Mouse (Mus musculus): ENCODE data around the gene Hs3st2. TPM values are rescaled to one million over a fixed set of nuclear protein-coding genes. Genes with fewer than 3 reads are reported as not detected.
"Not testable (repeated sequence)": the region's sequence is repeated elsewhere in the genome, so short reads cannot be mapped to it uniquely, and the experiment has no call there.

Gene Hs3st2
- 0.22 TPM in 2 replicates for polyA plus RNA-seq (2016; fragmentation: Nextera tagmentation; extraction: Ambion mirVana)

- H3K27ac ChIP-seq (ENCODE audit: poor library complexity, severe bottlenecking), result no peak within 1 kb of the TSS
- H3K27me3 ChIP-seq (replicated peaks), result peaks cover 73% of the 10 kb centered on the region
- H3K9me3 ChIP-seq (replicated peaks), result 0 out of 2 replicates have a peak, but pooled peaks cover 3% of the 10 kb centered on the region
- peak; percentile 22; the same call in 1 of the 2 replicates for ATAC-seq (ENCODE audit: insufficient number of reproducible peaks, low FRiP score)
- 4% methylated on average over 22 of the region's 22 CpGs for WGBS
- H3K4me3 ChIP-seq, result peak within 1 kb of the TSS; percentile 33
- H3K4me2 ChIP-seq, result peak within 1 kb of the TSS; percentile 53
- peaks cover 9% of the 10 kb centered on the region; the same call in 1 of the 2 replicates for H3K4me1 ChIP-seq (replicated peaks)
- no peak within 1 kb of the TSS for H3K9ac ChIP-seq
- no peaks in the 10 kb centered on the region for H3K36me3 ChIP-seq
Observed at GRCm38 (mm10) chr7:121391225-121391983, at the start of gene Hs3st2. Gene Hs3st2 (plus strand): TSS chr7:121391859.

GRCm38 (mm10) chr7:121348284-121348963 is 43.2 kb upstream of the Hs3st2 start:
- Histone ChIP-seq H3K27me3 (replicated peaks) (no peaks in the 10 kb centered on the region), H3K27ac (ENCODE audit: poor library complexity, severe bottlenecking) (no peak overlapping the region), H3K4me2 (no peak overlapping the region), H3K4me3 (no peak overlapping the region), H3K4me1 (replicated peaks) (no peaks in the 10 kb centered on the region), H3K9me3 (replicated peaks) (no peaks in the 10 kb centered on the region), H3K36me3 (no peaks in the 10 kb centered on the region), H3K9ac (no peak overlapping the region)
- 68% methylated on average over 3 of the region's 3 CpGs for WGBS
- no peak for ATAC-seq (ENCODE audit: insufficient number of reproducible peaks, low FRiP score)

- ATAC-seq (ENCODE audit: insufficient number of reproducible peaks, low FRiP score), result no peak
- Histone ChIP-seq H3K9me3 (replicated peaks) (no peaks in the 10 kb centered on the region), H3K4me1 (replicated peaks) (no peaks in the 10 kb centered on the region), H3K27ac (ENCODE audit: poor library complexity, severe bottlenecking) (no peak overlapping the region), H3K9ac (no peak overlapping the region), H3K4me2 (no peak overlapping the region), H3K4me3 (no peak overlapping the region), H3K27me3 (replicated peaks) (no peaks in the 10 kb centered on the region), H3K36me3 (no peaks in the 10 kb centered on the region)
- WGBS, result 77% methylated on average over 2 of the region's 2 CpGs
Observed at GRCm38 (mm10) chr7:121351688-121352087, 40.0 kb upstream of the Hs3st2 start.

GRCm38 (mm10) chr7:121361448-121361847 is 30.2 kb upstream of the Hs3st2 start:
- not testable (repeated sequence) for H3K4me3 ChIP-seq; H3K27me3 ChIP-seq (replicated peaks); H3K9me3 ChIP-seq (replicated peaks); ATAC-seq (ENCODE audit: insufficient number of reproducible peaks, low FRiP score); H3K4me2 ChIP-seq; H3K27ac ChIP-seq (ENCODE audit: poor library complexity, severe bottlenecking); H3K36me3 ChIP-seq; H3K9ac ChIP-seq; H3K4me1 ChIP-seq (replicated peaks)
- 77% methylated on average over 6 of the region's 6 CpGs for WGBS

- H3K4me3 ChIP-seq, result no peak overlapping the region
- H3K9ac ChIP-seq, result no peak overlapping the region
- no peaks in the 10 kb centered on the region for H3K36me3 ChIP-seq
- no peaks in the 10 kb centered on the region for H3K4me1 ChIP-seq (replicated peaks)
- no peak for ATAC-seq (ENCODE audit: insufficient number of reproducible peaks, low FRiP score)
- H3K4me2 ChIP-seq, result no peak overlapping the region
- H3K27ac ChIP-seq (ENCODE audit: poor library complexity, severe bottlenecking), result no peak overlapping the region
- no peaks in the 10 kb centered on the region for H3K9me3 ChIP-seq (replicated peaks)
- H3K27me3 ChIP-seq (replicated peaks), result no peaks in the 10 kb centered on the region
- WGBS, result 80% methylated on average over 7 of the region's 7 CpGs
Observed at GRCm38 (mm10) chr7:121365584-121365983, 26.1 kb upstream of the Hs3st2 start.

- H3K27me3 ChIP-seq (replicated peaks), result no peaks in the 10 kb centered on the region
- H3K9me3 ChIP-seq (replicated peaks), result no peaks in the 10 kb centered on the region
- no peak overlapping the region for H3K4me2 ChIP-seq
- ATAC-seq (ENCODE audit: insufficient number of reproducible peaks, low FRiP score), result no peak
- H3K36me3 ChIP-seq, result no peaks in the 10 kb centered on the region
- no peak overlapping the region for H3K27ac ChIP-seq (ENCODE audit: poor library complexity, severe bottlenecking)
- WGBS, result 81% methylated on average over 6 of the region's 6 CpGs
- H3K4me1 ChIP-seq (replicated peaks), result no peaks in the 10 kb centered on the region
- H3K9ac ChIP-seq, result no peak overlapping the region
- H3K4me3 ChIP-seq, result no peak overlapping the region
Observed at GRCm38 (mm10) chr7:121367185-121367584, 24.5 kb upstream of the Hs3st2 start.

- 75% methylated on average over 7 of the region's 7 CpGs for WGBS
- Histone ChIP-seq H3K9ac (no peak overlapping the region), H3K36me3 (no peaks in the 10 kb centered on the region), H3K4me2 (no peak overlapping the region), H3K4me3 (no peak overlapping the region), H3K27me3 (replicated peaks) (peaks cover 8% of the 10 kb centered on the region; the same call in 1 of the 2 replicates), H3K27ac (ENCODE audit: poor library complexity, severe bottlenecking) (no peak overlapping the region), H3K9me3 (replicated peaks) (no peaks in the 10 kb centered on the region), H3K4me1 (replicated peaks) (no peaks in the 10 kb centered on the region)
- ATAC-seq (ENCODE audit: insufficient number of reproducible peaks, low FRiP score), result no peak
Observed at GRCm38 (mm10) chr7:121371990-121372389, 19.7 kb upstream of the Hs3st2 start.

GRCm38 (mm10) chr7:121375456-121375855 is 16.2 kb upstream of the Hs3st2 start:
- H3K36me3 ChIP-seq, result no peaks in the 10 kb centered on the region
- H3K9me3 ChIP-seq (replicated peaks), result no peaks in the 10 kb centered on the region
- H3K27ac ChIP-seq (ENCODE audit: poor library complexity, severe bottlenecking), result no peak overlapping the region
- H3K9ac ChIP-seq, result no peak overlapping the region
- 36% methylated on average over 6 of the region's 6 CpGs for WGBS
- H3K27me3 ChIP-seq (replicated peaks), result peaks cover 8% of the 10 kb centered on the region; the same call in 1 of the 2 replicates
- no peaks in the 10 kb centered on the region for H3K4me1 ChIP-seq (replicated peaks)
- no peak for ATAC-seq (ENCODE audit: insufficient number of reproducible peaks, low FRiP score)
- no peak overlapping the region for H3K4me3 ChIP-seq
- H3K4me2 ChIP-seq, result no peak overlapping the region

GRCm38 (mm10) chr7:121378942-121379341 is 12.7 kb upstream of the Hs3st2 start:
- H3K4me1 ChIP-seq (replicated peaks), result no peaks in the 10 kb centered on the region
- no peak overlapping the region for H3K9ac ChIP-seq
- no peaks in the 10 kb centered on the region for H3K36me3 ChIP-seq
- WGBS, result 58% methylated on average over 4 of the region's 4 CpGs
- H3K4me2 ChIP-seq, result no peak overlapping the region
- H3K4me3 ChIP-seq, result no peak overlapping the region
- peaks cover 11% of the 10 kb centered on the region; the same call in 1 of the 2 replicates for H3K27me3 ChIP-seq (replicated peaks)
- H3K9me3 ChIP-seq (replicated peaks), result no peaks in the 10 kb centered on the region
- no peak for ATAC-seq (ENCODE audit: insufficient number of reproducible peaks, low FRiP score)
- no peak overlapping the region for H3K27ac ChIP-seq (ENCODE audit: poor library complexity, severe bottlenecking)

- Histone ChIP-seq H3K27ac (ENCODE audit: poor library complexity, severe bottlenecking) (no peak overlapping the region), H3K4me2 (peak overlapping the region; percentile 53), H3K4me1 (replicated peaks) (peaks cover 9% of the 10 kb centered on the region; the same call in 1 of the 2 replicates), H3K27me3 (replicated peaks) (peaks cover 67% of the 10 kb centered on the region), H3K9ac (no peak overlapping the region), H3K36me3 (no peaks in the 10 kb centered on the region), H3K4me3 (peak overlapping the region; percentile 33), H3K9me3 (replicated peaks) (0 out of 2 replicates have a peak, but pooled peaks cover 3% of the 10 kb centered on the region)
- ATAC-seq (ENCODE audit: insufficient number of reproducible peaks, low FRiP score), result peak; percentile 29; the same call in 1 of the 2 replicates
- WGBS, result 2% methylated on average over 68 of the region's 72 CpGs
Observed at GRCm38 (mm10) chr7:121391984-121392739, 503 bp downstream of the Hs3st2 start.

- 2% methylated on average over 28 of the region's 28 CpGs for WGBS
- no peak overlapping the region for H3K27ac ChIP-seq (ENCODE audit: poor library complexity, severe bottlenecking)
- no peaks in the 10 kb centered on the region for H3K36me3 ChIP-seq
- H3K4me3 ChIP-seq, result peak overlapping the region; percentile 33
- H3K9me3 ChIP-seq (replicated peaks), result 0 out of 2 replicates have a peak, but pooled peaks cover 3% of the 10 kb centered on the region
- peaks cover 72% of the 10 kb centered on the region for H3K27me3 ChIP-seq (replicated peaks)
- peaks cover 9% of the 10 kb centered on the region; the same call in 1 of the 2 replicates for H3K4me1 ChIP-seq (replicated peaks)
- no peak for ATAC-seq (ENCODE audit: insufficient number of reproducible peaks, low FRiP score)
- no peak overlapping the region for H3K9ac ChIP-seq
- H3K4me2 ChIP-seq, result peak overlapping the region; percentile 53
Observed at GRCm38 (mm10) chr7:121392740-121392993, 1.0 kb downstream of the Hs3st2 start.

Measured in heart, embryonic 12.5 days (tissue).